Mouse (Mus musculus): ENCODE measurements around the gene Ccm2. TPM values are rescaled to one million over a fixed set of nuclear protein-coding genes. Genes with fewer than 3 reads are reported as not detected.
"Not testable (repeated sequence)": the region's sequence is repeated elsewhere in the genome, so short reads cannot be mapped to it uniquely, and the experiment has no call there.

Gene Ccm2
- 10 to 100 TPM; 28.3 to 29.6 TPM for total RNA-seq (2021)

DNA sequence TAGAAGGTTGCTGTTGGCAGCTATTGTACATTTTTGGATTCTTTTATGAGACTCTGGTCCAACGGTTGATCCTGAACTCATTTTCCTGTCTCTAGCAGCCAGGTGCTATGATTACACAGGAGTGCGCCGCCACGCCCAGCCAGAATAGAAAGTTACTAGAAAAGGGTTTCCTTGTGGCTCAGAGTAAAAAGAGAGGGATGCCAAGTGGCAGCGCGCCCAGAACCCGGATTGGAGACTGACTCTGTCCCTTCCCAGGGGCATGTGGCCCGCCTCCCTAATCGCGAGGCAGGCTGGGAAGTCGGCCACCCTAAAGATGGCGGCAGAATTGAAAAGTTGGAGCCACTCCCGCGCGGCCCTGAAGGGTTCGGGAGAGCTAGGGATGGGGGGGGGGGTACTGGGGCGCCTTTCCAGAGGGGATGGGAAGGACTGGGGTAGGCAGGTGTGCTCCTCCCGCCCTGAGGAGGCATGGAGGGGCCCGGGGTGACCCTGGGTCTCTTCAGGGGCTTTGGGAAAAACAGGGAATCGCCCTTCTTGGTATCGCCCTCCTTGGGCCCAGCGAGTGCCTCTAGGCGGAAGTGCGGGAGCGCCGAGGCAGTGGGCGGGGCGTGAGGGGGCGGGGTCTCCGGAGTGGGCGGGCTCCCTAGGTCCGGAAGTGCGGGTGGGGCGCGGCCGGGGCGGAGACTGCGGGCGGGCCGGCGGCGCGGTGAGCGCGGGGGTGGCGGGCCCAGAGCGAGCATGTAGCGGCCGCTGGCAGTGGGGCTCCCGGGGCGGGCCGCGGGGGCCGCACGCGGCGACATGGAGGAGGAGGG lies at the start of gene Ccm2:
Gene Ccm2 (plus strand): TSS at position 683 of the 809 bp plus-strand sequence.
- DNase-seq: peak; percentile 97 to 99
- intact Hi-C loops (cut with DNase I): loop anchor here (5.0 kb wide), 2 partner anchors 74 to 81 kb away; partner anchors contain the start of gene Tbrg4

DNA sequence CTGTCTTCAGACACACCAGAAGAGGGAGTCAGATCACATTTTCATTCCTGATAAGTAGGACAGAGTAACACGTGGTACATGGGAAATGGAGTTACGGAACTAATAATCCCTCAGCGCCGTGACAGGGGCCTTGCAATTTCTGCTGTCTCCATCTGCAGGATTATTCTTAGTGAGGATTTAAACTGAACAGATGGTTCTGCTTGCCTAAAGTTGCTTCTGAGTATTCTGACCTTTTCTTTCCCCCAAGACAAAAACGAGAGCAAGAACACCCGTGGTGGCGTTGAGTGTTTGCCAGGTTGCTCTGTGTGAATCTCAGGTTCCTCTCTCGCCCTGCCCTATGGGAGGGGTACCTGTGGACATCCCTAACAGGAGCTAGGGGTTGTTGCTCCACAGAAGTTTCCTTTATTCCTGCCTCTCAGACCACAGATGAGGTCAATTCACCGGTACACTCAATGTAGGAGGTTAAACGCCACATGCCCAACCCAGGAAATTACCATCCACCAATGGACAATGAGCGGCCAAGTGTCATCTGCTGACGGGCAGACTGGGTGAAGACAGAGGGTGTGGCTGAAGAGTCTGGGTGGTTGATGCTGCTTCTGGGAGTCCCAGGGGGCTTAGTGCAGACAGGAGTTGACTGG lies 49.3 kb upstream of the Ccm2 start:
- intact Hi-C loops (cut with DNase I): no loop called here

DNA sequence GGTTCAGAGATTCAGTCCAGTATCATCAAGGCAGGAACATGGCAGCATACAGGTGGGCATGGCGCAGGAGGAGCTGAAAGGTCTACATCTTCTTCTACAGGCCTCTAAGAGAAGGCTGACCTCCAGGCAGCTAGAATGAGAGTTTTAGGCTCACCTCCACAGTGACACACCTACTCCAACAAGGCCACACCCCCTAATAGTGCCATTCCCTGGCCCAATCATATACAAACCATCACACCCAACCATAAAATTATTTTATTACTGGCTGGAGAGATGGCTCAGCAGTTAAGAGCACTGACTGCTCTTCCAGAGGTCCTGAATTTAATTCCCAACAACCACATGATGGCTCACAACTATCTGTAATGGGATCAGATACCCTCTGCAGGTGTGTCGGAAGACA lies 44.2 kb upstream of the Ccm2 start:
- intact Hi-C loops (cut with DNase I): no loop called here
- no peak for DNase-seq

More for the DNA sequence above, 49.3 kb upstream of the Ccm2 start:
- DNase-seq: no peak

DNA sequence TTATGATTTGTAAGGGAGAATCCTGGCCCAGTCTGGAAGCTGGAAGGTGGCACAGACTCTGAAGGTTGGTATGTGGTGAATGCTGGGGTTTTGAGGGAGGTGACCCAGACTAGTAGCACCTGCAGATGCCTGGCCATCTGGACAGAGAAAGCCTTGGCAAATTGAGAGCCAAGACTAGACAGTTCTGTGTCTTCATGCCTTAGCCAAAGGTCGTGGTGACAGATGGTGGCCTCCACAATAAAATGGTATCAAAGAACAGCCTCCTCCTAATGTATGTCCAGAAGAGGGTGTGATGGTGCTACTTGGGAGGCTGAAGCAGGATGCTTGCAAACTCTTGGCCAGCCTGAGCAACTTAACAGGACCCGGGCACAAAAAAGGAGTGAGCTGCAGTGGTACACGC lies 42.5 kb upstream of the Ccm2 start:
- DNase-seq: no peak
- intact Hi-C loops (cut with DNase I): no loop called here

DNA sequence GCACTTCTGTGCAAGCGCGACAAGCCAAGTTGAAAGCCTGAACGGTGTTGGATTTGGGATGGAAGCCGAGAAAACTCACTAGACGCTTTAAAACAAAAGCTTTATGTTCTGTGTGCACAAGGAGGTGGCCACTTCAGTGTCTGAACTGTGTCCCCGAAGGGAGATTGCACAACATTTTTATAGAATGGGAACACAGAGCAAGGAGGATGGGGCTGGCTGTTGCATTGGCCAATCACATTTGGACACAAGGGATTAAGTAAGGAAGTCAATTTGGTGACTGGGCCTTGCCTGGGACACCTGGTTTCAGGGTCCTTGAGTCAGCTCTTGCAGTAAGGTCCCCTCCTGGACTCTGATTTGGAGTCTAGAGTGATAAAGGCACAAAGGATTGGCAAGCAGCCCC lies 42.0 kb upstream of the Ccm2 start:
- no peak for DNase-seq
- intact Hi-C loops (cut with DNase I): no loop called here

DNA sequence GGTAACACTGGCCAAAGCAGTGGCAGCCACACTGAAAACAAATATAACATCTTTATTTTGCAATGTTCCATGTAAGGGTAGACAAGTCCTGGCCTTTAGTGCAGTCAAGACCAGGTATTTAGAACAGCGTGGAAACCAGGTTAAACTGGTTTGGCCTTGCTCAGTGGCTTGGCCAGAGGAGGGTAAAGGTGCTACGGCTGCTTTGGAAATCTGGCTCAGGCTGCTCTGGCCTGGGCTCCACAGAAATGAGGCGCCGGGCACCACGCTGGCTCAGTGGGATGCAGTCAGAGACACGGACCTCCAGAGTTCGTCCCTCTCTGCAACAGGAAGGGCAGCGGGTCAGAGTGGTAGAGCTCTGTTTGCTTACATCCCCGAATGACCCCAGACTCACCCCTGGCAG lies 40.2 kb upstream of the Ccm2 start:
- no peak for DNase-seq
- intact Hi-C loops (cut with DNase I): no loop called here

DNA sequence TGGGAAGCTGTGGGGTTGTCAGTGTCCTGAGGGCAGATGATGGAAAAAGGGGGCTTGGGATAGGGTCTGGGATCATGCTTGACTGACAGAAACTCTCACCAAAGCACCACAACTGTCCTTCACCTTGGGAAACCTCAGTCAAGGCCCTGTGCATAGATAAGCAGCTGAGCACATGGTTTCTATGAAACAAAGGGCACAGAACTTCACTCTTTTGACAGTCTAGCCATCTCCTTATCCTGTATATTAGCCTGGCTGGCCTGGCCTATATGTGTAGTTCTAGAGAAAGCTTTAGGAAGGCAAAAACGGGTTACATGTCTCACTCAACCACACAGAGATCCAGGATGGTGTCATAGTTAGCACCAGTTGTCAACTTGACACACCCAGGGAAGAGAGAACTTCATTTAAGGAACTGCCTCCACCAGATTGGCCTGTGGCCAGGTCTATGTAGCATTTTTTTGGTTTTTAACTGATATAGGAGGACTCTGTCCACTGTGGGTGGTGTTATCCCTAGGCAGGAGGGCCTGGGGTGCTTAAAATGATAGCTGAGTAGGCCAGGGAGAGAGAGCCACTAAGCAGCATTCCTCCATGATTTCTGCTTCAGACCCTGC lies 38.3 kb upstream of the Ccm2 start:
- DNase-seq: no peak
- intact Hi-C loops (cut with DNase I): no loop called here

DNA sequence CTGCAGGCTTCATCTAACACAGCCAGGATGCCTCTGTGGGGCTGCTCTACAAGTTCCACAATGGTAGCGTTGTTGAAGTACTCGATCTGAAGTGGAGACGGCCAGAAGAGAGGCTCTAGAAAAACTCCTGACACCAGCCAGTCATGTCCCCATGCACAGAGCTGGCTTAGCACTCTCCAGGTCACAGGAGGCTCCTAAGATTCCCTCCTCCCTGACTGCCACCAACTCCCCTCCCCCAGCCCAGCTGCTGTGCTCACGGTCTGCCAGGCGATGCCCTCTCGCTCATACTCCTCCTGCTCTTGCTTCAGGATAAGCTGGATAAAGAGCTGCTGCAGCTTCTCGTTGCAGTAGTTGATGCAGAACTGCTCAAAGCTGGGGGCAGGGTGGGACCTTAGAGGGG lies 31.9 kb upstream of the Ccm2 start:
- intact Hi-C loops (cut with DNase I): no loop called here
- no peak for DNase-seq

DNA sequence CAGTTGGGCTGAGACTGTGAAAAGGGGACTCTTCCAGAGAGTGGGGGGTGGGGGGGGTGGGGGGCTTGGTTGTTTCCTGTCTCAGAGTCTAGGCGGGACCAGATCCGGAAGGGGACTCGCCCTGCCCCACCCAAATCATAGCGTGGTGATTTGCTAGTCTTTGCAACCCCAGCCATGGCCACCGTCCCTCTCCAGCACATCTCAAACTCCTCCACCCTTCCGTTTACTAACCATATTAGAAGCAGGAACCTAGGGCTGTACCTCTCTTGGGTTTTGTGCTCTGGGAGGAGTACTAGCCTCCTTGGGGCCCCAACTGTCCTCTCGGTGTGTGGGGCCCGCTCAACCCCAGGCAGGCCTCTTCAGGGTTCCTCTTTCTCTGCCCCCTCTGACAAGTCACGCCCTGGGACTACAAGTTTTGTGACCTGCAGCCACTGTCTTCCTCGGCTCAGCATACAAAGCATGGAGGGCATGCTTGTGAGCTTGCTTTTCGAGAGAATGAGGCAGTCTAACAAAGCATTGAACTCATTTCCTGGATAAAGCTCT lies 27.1 kb upstream of the Ccm2 start:
- intact Hi-C loops (cut with DNase I): no loop called here
- DNase-seq: no peak

DNA sequence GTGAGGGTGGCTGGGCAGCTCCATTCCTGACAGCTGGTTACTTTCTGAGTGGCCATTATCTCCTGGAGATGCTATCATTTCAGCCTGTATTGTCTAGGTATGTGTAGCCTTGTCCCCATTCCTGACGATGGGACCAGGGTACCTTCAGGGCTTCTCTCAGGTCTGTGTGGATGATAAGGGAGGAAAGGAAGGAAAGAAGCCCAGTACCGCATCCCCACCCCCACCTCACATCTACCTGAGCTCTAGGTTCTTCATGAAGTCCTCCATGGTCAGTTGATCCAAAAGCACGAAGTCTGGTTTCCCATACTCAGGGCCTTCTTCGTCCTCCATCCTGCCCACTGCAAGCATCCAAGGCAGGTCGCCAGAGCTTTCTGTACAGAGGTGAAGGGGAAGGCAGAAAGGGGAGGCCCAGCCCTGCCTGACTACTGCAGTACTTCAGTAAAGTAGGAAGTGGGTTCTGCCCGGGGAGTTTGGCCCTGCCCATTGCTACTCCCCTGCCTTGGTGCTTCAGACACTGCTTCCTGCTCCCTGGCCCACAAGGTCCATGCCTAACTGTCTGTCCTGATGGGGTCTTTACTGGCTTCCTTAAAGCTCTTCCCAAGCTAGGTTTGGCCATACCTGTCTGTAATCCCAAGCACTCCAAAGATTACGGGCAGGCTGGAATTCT lies 26.0 kb upstream of the Ccm2 start, which contains the start of gene Myo1g:
Gene Myo1g (minus strand): TSS at position 459 of the 667 bp plus-strand sequence.
- DNase-seq: no peak

DNA sequence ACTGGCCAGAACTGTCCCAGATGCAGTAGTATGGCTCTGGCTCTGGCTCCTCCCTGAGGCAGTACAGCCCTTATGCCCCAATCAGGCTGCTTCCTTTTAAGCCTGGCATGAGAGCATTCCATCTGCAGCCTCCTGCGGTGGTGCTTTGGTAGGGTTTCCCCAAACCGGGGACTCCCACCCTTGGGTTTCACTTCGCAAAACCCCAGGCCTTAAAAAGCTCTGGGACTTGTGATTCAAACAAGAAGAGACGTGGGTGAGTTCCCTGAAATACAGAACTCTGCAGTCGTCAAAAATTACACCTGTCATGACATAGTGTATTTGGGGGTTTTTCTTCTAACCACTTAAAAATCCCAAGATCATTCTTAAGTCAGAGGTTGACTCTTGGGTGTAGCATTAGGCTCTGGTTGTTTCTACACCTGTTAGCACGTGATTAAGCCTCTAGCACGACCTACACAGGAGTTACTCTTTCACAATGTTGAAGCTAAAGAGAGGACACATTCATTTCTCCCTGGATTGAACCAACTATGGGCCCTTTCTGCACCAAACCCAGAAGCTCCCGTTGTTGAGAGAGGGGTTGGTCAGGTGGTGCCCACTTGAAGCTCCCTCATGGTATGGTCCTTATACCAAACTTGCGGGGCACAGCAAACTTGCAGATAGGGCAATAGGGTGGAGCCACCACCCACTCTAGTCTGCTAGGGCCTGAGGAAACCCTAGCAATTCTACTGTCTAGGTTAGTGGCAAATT lies 23.7 kb upstream of the Ccm2 start:
- intact Hi-C loops (cut with DNase I): no loop called here
- DNase-seq: no peak

More for the DNA sequence above, 26.0 kb upstream of the Ccm2 start, which contains the start of gene Myo1g:
- intact Hi-C loops (cut with DNase I): no loop called here

DNA sequence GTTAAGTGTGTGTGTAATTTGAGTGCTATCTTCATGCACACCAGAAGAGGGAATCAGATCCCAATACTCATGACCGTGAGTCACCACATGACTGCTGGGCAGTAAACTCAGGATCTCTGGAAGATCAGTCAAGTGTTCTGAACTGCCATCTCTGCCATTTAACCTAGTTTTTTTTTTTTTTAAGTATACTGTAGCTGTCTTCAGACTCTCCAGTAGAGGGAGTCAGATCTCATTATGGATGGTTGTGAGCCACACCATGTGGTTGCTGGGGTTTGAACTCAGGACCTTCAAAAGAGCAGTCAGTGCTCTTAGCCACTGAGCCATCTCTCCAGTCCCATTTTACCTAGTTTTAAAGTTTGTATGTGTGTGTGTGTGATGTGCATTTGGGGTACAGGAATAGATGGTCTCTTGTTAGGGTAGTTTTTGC lies 23.0 kb upstream of the Ccm2 start:
- intact Hi-C loops (cut with DNase I): no loop called here

DNA sequence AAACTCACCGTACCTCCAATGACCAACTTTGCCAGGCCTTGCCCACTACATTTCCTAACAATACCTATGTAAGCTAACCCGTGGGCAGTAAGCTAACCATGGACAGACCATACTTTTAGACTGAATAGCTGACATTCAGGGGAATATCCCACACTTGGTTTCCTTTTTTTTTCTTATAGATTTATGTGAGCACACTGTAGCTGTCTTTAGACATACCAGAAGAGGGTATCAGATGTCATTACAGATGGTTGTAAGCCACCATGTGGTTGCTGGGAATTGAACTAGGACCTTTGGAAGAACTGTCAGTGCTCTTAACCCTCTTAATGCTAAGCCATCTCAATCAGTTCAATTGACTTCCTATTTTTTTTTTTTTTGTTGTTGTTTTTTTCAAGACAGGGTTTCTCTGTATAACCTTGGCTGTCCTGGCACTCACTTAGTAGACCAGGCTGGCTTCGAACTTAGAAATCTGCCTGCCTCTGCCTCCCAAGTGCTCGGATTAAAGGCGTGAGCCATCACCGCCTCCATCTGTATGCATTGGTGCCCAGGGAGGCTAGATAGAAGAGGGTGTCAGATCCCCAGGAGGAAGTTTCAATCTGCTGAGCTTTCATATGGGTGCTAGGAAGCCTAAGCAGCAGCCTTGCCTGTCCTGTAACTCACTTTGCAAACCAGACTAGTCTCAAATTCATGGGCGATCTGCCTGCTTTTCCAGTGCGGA lies 22.4 kb upstream of the Ccm2 start:
- intact Hi-C loops (cut with DNase I): no loop called here
- DNase-seq: no peak

More for the DNA sequence above, 23.0 kb upstream of the Ccm2 start:
- DNase-seq: no peak

DNA sequence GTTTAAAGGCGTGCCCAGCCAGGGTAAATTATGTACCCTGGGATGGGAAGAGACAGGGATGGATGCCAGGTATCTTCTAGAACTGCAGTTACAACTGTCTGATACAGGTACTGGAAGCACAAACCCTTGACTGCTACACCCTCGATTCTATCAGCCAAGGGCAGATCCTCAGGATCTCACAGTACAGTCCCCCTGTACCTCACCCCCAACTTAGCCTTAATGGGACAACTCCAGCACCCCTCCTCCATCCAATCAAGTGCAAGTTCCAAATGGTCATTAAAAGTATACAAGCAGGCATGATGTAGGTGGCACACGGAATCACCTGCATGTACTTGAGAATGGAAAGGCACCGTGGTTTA lies 21.8 kb upstream of the Ccm2 start:
- intact Hi-C loops (cut with DNase I): loop anchor here (5.0 kb wide), 1 partner anchor 102 kb away; the partner anchor contains the start of gene Tbrg4
- no peak for DNase-seq

DNA sequence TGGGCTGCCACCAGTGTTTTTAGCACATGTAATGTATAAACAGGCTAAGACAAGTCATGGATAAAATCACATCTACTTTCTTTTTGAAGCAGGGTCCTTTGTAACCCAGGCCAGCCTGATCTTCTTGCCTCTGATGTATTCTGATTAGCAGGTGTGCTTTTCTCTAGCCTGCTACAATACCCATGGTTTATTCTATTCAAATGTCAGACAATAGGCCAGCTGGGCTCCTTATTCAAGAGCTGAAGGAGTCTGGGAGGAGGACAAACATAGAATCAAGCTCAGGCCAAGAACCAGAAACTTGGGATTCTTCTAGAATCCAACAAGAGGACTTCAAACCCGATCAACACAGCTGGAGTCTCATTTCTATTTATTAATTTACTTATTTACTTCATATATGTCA lies 21.4 kb upstream of the Ccm2 start:
- no peak for DNase-seq
- intact Hi-C loops (cut with DNase I): loop anchor here (5.0 kb wide), 1 partner anchor 102 kb away; the partner anchor contains the start of gene Tbrg4

DNA sequence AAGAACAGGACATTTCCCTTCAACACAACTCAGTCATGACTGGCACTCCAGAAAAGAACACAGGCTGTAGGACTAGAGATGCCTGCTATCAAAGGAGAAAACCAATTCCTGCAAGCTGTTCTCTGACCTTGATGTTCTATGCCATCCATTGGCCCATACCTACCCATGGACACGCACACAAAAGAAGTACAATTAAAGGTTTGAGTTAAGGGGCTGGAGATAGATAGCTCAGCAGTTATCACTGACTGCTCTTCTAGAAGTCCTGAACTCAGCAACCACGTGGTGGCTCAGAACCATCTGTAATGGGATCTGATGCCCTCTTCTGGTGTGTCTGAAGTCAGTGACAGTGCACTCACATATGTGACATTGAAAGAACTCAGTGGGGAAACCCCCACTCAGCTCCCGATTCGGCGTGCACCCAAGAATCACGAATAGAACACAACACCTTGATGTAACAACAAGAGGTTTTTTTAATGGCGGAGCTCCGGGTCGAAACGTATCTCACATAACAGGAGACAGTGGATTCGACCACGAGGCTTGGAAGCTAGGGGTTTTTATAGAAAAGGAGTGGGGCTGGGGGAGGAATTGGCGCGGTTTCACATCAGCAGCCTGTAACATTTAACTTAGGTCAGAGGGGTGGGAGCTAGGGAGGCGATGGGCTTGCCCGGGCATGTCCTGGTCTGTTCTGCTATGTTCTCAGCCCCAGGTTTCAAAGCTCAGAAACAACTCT lies 20.0 kb upstream of the Ccm2 start:
- DNase-seq: not testable (repeated sequence)
- intact Hi-C loops (cut with DNase I): loop anchor here (5.0 kb wide), 1 partner anchor 101 kb away; the partner anchor contains the start of gene Tbrg4

DNA sequence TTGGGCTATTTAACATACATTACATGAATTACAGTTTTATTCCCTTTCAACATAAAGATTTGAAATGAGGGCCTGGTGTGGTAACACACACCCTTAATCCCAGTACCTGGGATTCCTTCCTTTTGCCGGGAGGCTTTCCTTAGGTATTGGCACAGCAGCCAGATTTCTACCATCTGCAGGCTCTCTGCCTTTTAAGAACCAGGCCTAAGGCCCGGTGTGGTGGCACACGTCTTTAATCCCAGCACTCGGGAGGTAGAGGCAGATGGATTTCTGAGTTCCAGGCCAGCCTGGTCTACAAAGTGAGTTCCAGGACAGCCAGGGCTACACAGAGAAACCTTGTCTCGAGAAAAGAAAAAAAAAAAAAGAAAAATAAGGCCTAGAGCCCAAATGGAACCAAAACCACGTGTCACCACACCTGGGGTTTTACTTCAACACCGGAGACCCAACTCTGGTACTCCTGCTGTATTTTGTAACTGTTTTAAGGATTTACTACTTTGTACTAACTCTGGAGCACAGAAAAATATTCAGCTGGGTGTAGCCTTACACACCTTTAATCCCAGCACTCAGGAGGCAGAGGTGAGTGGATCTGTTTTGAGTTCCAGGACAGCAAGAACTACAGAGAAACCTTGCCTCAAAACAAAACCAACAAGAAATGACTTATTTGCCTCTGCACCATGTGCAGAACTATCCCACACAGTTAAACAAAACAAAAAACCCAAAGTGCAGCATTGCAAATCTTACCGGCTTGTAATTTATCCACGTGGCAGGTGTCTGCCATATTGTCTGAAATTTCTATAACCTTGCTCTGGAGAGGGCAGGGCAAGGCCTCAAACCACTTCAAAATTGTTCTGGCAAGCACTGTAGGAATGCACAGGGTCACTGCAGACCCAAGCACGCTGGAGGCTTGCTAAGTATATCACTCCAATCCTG lies 19.2 kb upstream of the Ccm2 start:
- intact Hi-C loops (cut with DNase I): loop anchor here (2.0 to 5.0 kb wide), 2 partner anchors 55 to 100 kb away; partner anchors contain the start of gene Tbrg4
- DNase-seq: no peak
